Mouse (Mus musculus): Measurements from ENCODE around the gene Pheta1. TPM values are rescaled to one million over a fixed set of nuclear protein-coding genes. Genes with fewer than 3 reads are reported as not detected.

Gene Pheta1
- 0.48 TPM for polyA plus RNA-seq (2014; fragmentation: Illumina TruSeq; extraction: RNeasy Lipid Tissue Mini Kit (QIAGEN cat#74804); ENCODE audit: low read depth, low replicate concordance)

DNA sequence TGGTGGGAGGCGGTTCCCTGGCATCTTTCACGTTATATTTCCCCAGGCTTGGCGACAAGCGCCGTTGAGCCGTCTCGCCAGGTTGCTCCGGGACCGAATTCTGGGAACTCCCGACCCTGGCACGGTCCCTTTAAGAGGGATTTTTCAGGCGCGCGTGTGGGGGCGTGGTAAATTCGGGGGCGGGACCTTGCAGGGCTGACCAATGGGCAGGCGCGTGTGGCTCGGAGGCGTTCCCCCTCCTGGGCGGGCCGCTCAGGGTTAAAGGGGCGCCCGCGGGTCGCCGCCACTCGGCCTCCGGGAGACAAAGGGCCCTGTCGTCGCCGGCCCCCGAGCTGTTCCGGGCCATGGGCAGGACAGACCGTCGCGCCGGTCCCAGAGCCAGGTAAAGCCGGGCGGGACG, at the start of gene Pheta1:
Gene Pheta1, plus strand, starts transcription at position 242 of the 400 bp plus-strand sequence.

DNA sequence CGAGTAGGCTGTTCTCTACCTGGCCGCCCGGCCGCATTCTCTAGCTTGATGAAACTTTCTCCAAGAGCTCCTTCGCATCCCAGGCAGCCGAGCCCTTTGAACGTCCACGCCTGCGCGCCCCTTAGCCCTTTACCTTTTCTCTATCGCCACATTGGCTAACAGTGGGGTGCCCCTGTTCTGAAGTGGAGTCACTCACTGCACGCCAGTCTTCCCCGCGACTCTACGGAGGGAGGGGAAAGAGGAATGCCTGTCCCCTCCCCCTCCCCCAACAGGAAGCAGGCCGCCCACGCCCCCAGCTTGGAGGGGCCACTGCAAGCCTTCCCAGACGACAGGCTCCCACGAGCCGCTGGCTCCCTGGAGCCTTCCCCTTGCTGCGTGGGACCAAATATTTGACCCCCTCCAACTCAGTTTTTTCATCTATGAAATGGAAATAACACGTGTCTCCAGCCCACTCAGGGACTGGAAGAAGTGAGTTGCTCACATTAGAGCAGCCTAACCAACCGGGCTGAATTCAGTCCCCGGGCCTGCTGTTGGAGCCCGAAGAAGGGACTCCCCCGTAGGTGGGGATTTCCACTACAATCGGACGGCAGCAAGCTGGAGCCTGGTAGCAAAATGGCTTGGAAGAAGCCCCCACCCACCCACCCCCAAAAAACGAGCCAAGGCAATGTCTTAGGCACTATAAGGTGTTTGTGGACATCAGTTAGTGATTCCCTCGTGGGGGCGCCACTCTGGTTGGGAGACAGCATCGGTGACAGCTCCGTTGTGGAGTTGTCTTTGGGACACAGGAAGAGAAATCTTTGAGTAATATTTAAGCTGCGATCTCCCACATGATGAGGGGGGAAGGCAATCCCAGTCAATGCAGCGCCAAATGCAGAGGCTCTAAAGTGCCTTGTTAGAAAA, 11.1 kb upstream of the Pheta1 start, which contains the start of gene Sh2b3:
Gene Sh2b3, minus strand, starts transcription at position 206 of the 900 bp plus-strand sequence.

Other genes with a start within 250 kb of the Pheta1 start
- gene Acad12, start 230.0 kb upstream of the Pheta1 start, polyA plus RNA-seq (2014; fragmentation: Illumina TruSeq; extraction: RNeasy Lipid Tissue Mini Kit (QIAGEN cat#74804); ENCODE audit: low read depth, low replicate concordance) = 7.6 TPM
- 4.5 TPM for gene Acad10, start 188.5 kb upstream of the Pheta1 start, polyA plus RNA-seq (2014; fragmentation: Illumina TruSeq; extraction: RNeasy Lipid Tissue Mini Kit (QIAGEN cat#74804); ENCODE audit: low read depth, low replicate concordance)
- 57.8 TPM for gene Brap, start 188.4 kb upstream of the Pheta1 start, polyA plus RNA-seq (2014; fragmentation: Illumina TruSeq; extraction: RNeasy Lipid Tissue Mini Kit (QIAGEN cat#74804); ENCODE audit: low read depth, low replicate concordance)
- gene Atxn2, start 137.6 kb upstream of the Pheta1 start, polyA plus RNA-seq (2014; fragmentation: Illumina TruSeq; extraction: RNeasy Lipid Tissue Mini Kit (QIAGEN cat#74804); ENCODE audit: low read depth, low replicate concordance) = 120 TPM
- 4.8 TPM for gene Sh2b3, start 11.3 kb upstream of the Pheta1 start, polyA plus RNA-seq (2014; fragmentation: Illumina TruSeq; extraction: RNeasy Lipid Tissue Mini Kit (QIAGEN cat#74804); ENCODE audit: low read depth, low replicate concordance)
- 0.13 TPM for gene Cux2, start 201.1 kb downstream of the Pheta1 start, polyA plus RNA-seq (2014; fragmentation: Illumina TruSeq; extraction: RNeasy Lipid Tissue Mini Kit (QIAGEN cat#74804); ENCODE audit: low read depth, low replicate concordance)

Measured in liver, adult 10 weeks (tissue).